Mouse (Mus musculus) adrenal gland, adult 18-20 months (tissue): ENCODE measurements around the gene Ccdc85a. TPM values are rescaled to one million over a fixed set of nuclear protein-coding genes. Genes with fewer than 3 reads are reported as not detected.

ENCODE experiments used
- DNase-seq, 2 experiments: peaks; one replicate each; pipeline ENCODE4 v3.0.0; 2021 to 2022; ENCODE audit warnings: low spot score in 2 of 2
- long read RNA-seq, 2 experiments: library from polyadenylated mRNA; stranded (forward); transcript quantifications; one replicate each; pipeline ENCODE4 v2.0.0; 2021
- total RNA-seq, 2 experiments: library from RNA; stranded (reverse); gene quantifications; 1 replicate in 1 of 2; 2 replicates in 1 of 2; pipeline ENCODE4 v1.2.3; 2021

Gene Ccdc85a
- total RNA-seq = 1 to 10 TPM; 4.3 to 5.0 TPM
- long read RNA-seq, experiment 1, full-length matches to known transcripts = 2 of 2 reads
- long read RNA-seq, experiment 1, partial matches to known transcripts = 0 of 2 reads
- long read RNA-seq, experiment 1, other reads (novel, unspliced or antisense) = 0 of 2 reads
- long read RNA-seq, experiment 2, full-length matches to known transcripts = 3 of 8 reads
- long read RNA-seq, experiment 2, partial matches to known transcripts = 0 of 8 reads
- long read RNA-seq, experiment 2, other reads (novel, unspliced or antisense) = 5 of 8 reads

DNA sequence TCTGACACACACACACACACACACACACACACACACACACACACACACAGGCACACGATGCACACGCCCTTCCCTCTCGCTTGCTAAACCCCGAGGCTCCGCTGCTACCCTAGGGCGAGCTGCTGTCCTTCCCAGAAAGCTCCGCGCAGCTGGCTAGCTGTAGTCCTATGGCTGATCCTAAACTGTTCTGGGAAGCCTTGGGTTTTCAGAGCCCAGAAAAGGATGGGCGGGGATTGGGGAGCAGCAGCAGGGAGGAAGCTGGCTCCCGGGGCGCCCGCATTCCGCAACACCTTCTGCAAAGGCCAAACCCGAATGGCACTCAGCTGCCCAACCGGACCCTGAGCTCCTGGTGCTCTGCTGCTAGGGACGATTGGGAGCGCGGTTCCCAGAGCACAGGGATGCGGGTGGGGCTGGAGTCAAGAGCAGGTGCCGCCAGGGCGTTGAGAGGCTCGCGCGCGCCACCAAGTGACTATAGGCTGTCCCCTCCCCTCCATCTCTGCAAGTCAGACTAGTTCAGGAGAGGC is at the start of gene Ccdc85a:
TSS of gene Ccdc85a (minus strand) at position 414 of the 524 bp plus-strand sequence.
- peak; percentile 75 for DNase-seq

GRCm38 (mm10) chr11:28633571-28634125 is 49.5 kb upstream of the Ccdc85a start:
- no peak for DNase-seq

DNA sequence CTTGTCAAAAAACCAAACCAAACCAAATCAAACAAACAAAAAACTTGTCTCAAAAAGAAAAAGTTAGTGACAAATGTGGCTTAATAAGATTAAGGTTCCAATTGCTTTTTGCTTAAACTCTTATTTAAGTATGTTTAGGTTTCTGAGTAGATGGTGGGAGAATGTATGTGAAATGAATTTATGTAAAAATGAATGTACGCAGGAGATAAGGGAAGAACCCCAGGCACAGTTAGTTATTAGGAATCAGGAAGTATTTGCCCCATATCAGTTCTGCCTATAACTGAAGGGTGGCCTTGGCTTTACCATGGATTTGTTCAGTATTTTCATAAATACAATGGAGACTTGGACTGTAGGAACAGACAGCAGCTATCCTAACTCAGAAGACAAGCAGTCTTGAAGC is 49.0 kb upstream of the Ccdc85a start:
- no peak for DNase-seq

DNA sequence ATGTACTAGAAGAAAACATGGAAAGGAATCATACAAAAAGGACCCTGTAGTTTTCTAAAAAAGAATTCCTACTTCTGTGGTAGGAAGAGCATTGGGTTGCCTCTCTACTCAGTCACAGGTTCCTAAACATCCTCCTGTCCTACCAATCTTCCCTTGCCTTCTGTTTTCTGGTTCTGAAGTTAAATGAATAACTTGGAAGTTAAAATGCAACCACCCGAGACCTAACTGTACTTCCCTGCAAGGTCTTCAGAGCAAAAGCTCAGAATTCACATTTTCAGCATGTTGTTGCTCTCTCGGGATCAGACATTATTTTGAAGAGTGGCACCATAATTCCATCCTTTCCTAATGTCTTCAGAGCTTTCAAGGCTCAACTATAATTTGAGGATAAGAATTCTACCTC is 46.6 kb upstream of the Ccdc85a start:
- no peak for DNase-seq

- DNase-seq = no peak
Measured at GRCm38 (mm10) chr11:28610781-28611491, 26.8 kb upstream of the Ccdc85a start.

DNA sequence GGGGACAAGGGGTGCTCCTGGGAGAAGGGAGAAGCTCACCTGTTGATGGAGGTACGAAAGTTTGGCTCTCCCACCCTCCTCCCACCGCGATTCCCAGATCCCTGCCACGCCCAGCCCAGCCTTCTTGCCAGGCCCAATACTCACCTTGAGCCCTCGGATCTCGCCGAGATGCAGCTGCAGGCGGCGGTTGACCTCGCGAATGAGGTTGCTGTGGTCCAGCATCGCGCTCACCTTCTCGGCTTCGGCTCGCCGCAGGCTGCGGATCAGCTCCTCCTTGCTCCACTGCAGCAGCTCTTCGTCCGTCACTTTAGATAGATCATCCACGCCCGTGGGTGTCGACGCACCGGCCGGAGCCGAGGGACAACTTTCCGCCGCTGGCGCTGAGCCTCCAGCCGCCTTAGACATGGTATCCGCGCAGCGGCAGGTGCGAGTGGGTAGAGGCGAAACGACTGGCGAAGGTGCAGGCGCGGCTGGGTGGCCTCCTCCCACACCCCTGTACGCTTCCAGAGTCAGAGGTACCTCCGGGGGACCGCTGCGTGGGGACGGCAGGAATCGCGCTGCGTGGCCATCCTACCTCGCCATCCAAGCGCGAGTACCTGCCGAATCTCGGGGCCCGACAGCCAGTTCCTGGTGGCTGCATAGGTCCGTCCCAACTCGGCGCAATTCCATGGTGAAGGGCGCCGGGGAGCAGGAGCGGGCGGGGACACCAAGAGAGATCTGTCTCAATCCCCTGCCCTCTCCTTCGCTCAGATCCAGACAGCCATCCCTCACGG is 800 bp downstream of the Ccdc85a start:
- peak; percentile 12 to 24 for DNase-seq

DNA sequence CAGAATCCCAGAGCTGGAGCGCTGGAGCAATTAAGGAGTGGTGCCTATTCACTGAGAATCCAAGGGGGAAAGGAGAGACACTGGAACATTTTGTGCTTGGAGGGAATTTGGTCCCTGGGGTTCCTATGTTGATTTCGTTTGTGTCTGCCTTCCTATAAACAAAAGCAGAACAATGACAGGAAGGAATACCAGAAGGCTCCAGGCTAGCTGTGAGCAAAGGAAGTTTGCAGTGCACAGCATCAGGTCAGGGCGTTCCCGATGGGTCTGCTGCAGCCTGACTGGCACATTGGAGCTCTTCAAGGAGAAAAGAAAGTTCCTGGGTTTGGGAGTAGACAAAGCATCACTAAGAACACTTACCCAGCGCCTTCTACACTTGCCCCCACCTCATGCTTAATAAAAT is 1.9 kb downstream of the Ccdc85a start:
- no peak for DNase-seq

GRCm38 (mm10) chr11:28572423-28572822 is 11.7 kb downstream of the Ccdc85a start:
- no peak for DNase-seq

- DNase-seq = no peak
Measured at GRCm38 (mm10) chr11:28556420-28556819, 27.7 kb downstream of the Ccdc85a start.

DNA sequence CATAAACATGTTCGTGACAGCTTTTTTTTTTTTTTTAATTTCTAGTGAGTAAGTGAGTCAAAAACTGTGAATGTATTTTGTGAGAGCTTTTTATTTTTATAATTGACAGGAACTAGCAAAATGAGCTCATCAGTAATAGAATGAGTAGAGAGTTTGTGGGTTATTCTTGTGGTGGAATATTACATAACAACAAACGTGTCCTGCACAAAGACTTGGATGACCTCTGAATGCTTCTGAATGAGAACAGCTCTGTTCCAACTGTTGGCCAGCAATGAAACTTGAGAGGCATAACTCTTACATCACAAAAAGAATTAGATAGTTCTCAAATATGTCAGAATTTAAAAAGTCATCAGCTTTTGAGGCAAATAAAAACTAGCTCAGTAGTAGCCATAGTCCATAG is 40.7 kb downstream of the Ccdc85a start:
- no peak for DNase-seq

DNA sequence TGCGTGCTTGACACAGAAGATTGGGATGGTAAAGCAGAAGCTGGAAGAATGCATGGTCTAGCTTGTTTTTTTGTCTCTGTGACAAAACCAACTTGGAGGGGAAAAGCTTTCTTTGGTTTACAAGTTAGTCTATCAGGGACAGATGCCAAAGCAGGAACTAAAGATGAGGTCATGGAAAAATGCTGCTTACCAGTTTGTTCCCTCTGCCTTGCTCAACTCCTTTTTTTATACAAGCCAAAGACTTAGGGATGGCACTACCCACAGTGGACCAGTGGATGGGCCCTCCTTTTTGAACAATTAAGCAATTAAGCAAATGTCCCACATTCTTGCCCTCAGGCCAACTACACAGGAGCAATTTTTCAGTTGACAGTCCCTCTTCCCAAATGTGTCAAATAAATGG is 42.8 kb downstream of the Ccdc85a start:
- no peak for DNase-seq

GRCm38 (mm10) chr11:28533286-28533685 is 50.8 kb downstream of the Ccdc85a start:
- DNase-seq = no peak

- no peak for DNase-seq
Measured at GRCm38 (mm10) chr11:28501190-28501589, 82.9 kb downstream of the Ccdc85a start.

GRCm38 (mm10) chr11:28497034-28497433 is 87.1 kb downstream of the Ccdc85a start:
- DNase-seq = no peak

- DNase-seq = no peak
Measured at GRCm38 (mm10) chr11:28493362-28493761, 90.8 kb downstream of the Ccdc85a start.

GRCm38 (mm10) chr11:28491330-28491729 is 92.8 kb downstream of the Ccdc85a start:
- no peak for DNase-seq

GRCm38 (mm10) chr11:28484083-28484729 is 99.9 kb downstream of the Ccdc85a start:
- DNase-seq = no peak

DNA sequence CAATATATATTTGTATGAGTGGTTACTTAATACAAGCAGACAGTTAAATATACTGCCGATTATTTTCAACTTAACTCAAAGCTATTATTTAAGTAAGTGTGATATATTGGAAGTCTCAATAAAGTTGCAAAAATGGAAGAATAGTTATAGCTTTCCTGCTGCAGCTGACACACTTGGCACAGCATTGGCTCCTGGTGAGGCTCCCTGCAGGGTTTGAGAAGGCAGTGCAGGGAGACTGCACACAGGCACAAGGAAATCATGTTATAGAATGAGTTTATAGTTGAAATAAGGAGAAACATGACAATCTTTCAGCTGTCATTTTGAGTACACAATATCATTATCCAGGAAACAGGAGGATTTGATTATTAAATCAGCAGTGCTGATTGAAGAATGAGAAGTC is 107.0 kb downstream of the Ccdc85a start:
- DNase-seq = no peak

GRCm38 (mm10) chr11:28465726-28466125 is 118.4 kb downstream of the Ccdc85a start:
- no peak for DNase-seq

DNA sequence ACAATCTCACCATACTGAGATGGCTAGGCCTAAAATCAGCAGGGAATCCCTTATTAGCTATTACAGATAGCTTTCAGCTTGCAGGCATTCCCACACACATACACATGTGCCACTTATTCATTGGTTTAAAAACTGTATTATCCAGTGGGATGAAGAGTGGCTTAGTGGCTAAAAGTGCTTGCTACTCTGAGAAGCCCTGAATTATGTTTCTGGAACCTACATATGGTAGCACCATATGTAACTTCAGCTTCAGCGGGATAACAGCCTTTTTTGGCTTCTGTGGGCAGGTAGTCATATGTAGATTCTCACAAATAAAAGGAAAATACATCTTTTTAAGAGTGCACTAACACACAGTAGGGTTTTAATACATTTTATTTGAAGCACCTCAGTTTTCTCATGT is 119.2 kb downstream of the Ccdc85a start:
- no peak for DNase-seq

DNA sequence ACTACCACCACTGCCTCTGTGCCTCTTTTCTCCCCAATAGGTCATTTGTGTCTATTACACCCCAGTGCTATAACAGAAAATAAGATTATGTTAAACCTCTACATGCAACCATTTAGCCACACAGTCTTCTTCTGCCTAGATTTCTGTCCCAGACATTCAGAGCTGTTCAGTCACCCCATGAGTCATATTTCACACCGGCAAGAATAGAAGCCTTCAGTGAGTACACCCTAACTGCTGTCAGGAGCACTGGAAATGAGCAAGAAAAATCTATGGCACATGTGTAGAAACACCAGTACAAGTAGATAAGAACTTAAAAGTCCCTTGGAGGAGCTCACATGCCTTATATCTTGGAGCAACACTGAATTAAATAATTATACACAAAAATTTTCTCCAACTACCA is 125.0 kb downstream of the Ccdc85a start:
- no peak for DNase-seq
